Mouse (Mus musculus): ENCODE data around the gene Klk13. TPM values are rescaled to one million over a fixed set of nuclear protein-coding genes. Genes with fewer than 3 reads are reported as not detected.
"Not testable (repeated sequence)": the region's sequence is repeated elsewhere in the genome, so short reads cannot be mapped to it uniquely, and the experiment has no call there.

Klk13 gene
- 3.9 and 5.5 TPM in 2 replicates for polyA plus RNA-seq (2015; fragmentation: Nextera tagmentation; extraction: Ambion mirVana)

- peak within 1 kb of the TSS; percentile 13 for H3K4me3 ChIP-seq (ENCODE audit: low read length)
Measured at GRCm38 (mm10) chr7:43712267-43712666, at the start of gene Klk13. Gene Klk13, plus strand, starts transcription at chr7:43712567.

GRCm38 (mm10) chr7:43662804-43663203 is 49.6 kb upstream of the Klk13 start:
- Histone ChIP-seq H3K9me3 (ENCODE audit: control insufficient read depth, low read length) (no peaks in the 10 kb centered on the region), H3K27me3 (ENCODE audit: control insufficient read depth, insufficient read depth, low read depth, low read length) (no peaks in the 10 kb centered on the region), H3K27ac (ENCODE audit: low read length) (no peak overlapping the region), H3K36me3 (ENCODE audit: control insufficient read depth, insufficient read depth, low read length) (no peaks in the 10 kb centered on the region), H3K9ac (ENCODE audit: low read length) (no peak overlapping the region), H3K4me3 (ENCODE audit: low read length) (no peak overlapping the region), H3K4me1 (replicated peaks; ENCODE audit: control insufficient read depth, insufficient read depth, low read length) (no peaks in the 10 kb centered on the region), H3K4me2 (ENCODE audit: low read depth, low read length) (no peak overlapping the region)
- 96% methylated on average over 1 of the region's 1 CpGs for WGBS
- ATAC-seq (ENCODE audit: low read depth): no peak

More at GRCm38 (mm10) chr7:43712267-43712666, at the start of gene Klk13:
- Histone ChIP-seq H3K36me3 (ENCODE audit: control insufficient read depth, insufficient read depth, low read length) (no peaks in the 10 kb centered on the region), H3K4me2 (ENCODE audit: low read depth, low read length) (peak within 1 kb of the TSS; percentile 50), H3K27me3 (ENCODE audit: control insufficient read depth, insufficient read depth, low read depth, low read length) (no peaks in the 10 kb centered on the region), H3K9me3 (ENCODE audit: control insufficient read depth, low read length) (no peaks in the 10 kb centered on the region), H3K9ac (ENCODE audit: low read length) (peak within 1 kb of the TSS; percentile 23; the same call in 1 of the 2 replicates), H3K27ac (ENCODE audit: low read length) (peak within 1 kb of the TSS; percentile 80), H3K4me1 (replicated peaks; ENCODE audit: control insufficient read depth, insufficient read depth, low read length) (peaks cover 15% of the 10 kb centered on the region)
- 54% methylated on average over 4 of the region's 4 CpGs for WGBS
- ATAC-seq (ENCODE audit: low read depth): no peak

- WGBS: 75% methylated on average over 4 of the region's 4 CpGs
- H3K9ac ChIP-seq (ENCODE audit: low read length); H3K9me3 ChIP-seq (ENCODE audit: control insufficient read depth, low read length); H3K36me3 ChIP-seq (ENCODE audit: control insufficient read depth, insufficient read depth, low read length); H3K4me1 ChIP-seq (replicated peaks; ENCODE audit: control insufficient read depth, insufficient read depth, low read length); H3K4me2 ChIP-seq (ENCODE audit: low read depth, low read length); H3K4me3 ChIP-seq (ENCODE audit: low read length); ATAC-seq (ENCODE audit: low read depth); H3K27ac ChIP-seq (ENCODE audit: low read length); H3K27me3 ChIP-seq (ENCODE audit: control insufficient read depth, insufficient read depth, low read depth, low read length): not testable (repeated sequence)
Measured at GRCm38 (mm10) chr7:43667221-43667620, 45.1 kb upstream of the Klk13 start.

GRCm38 (mm10) chr7:43668582-43668981 is 43.8 kb upstream of the Klk13 start:
- H3K36me3 ChIP-seq (ENCODE audit: control insufficient read depth, insufficient read depth, low read length): no peaks in the 10 kb centered on the region
- H3K27me3 ChIP-seq (ENCODE audit: control insufficient read depth, insufficient read depth, low read depth, low read length): no peaks in the 10 kb centered on the region
- peaks cover 8% of the 10 kb centered on the region for H3K4me1 ChIP-seq (replicated peaks; ENCODE audit: control insufficient read depth, insufficient read depth, low read length)
- H3K9ac ChIP-seq (ENCODE audit: low read length): no peak overlapping the region
- H3K9me3 ChIP-seq (ENCODE audit: control insufficient read depth, low read length): no peaks in the 10 kb centered on the region
- no peak overlapping the region for H3K4me2 ChIP-seq (ENCODE audit: low read depth, low read length)
- no peak overlapping the region for H3K4me3 ChIP-seq (ENCODE audit: low read length)
- ATAC-seq (ENCODE audit: low read depth): no peak
- 11% methylated on average over 3 of the region's 3 CpGs for WGBS
- no peak overlapping the region for H3K27ac ChIP-seq (ENCODE audit: low read length)

GRCm38 (mm10) chr7:43671064-43671808 is 41.1 kb upstream of the Klk13 start:
- no peaks in the 10 kb centered on the region for H3K27me3 ChIP-seq (ENCODE audit: control insufficient read depth, insufficient read depth, low read depth, low read length)
- H3K36me3 ChIP-seq (ENCODE audit: control insufficient read depth, insufficient read depth, low read length): peaks cover 14% of the 10 kb centered on the region
- no peaks in the 10 kb centered on the region for H3K9me3 ChIP-seq (ENCODE audit: control insufficient read depth, low read length)
- H3K27ac ChIP-seq (ENCODE audit: low read length): peak overlapping the region; percentile 14; the same call in 1 of the 2 replicates
- peak overlapping the region; percentile 81 for H3K4me3 ChIP-seq (ENCODE audit: low read length)
- 68% methylated on average over 11 of the region's 11 CpGs for WGBS
- H3K4me2 ChIP-seq (ENCODE audit: low read depth, low read length): peak overlapping the region; percentile 71
- ATAC-seq (ENCODE audit: low read depth): no peak; the same call in 1 of the 2 replicates
- peak overlapping the region; percentile 40 for H3K9ac ChIP-seq (ENCODE audit: low read length)
- H3K4me1 ChIP-seq (replicated peaks; ENCODE audit: control insufficient read depth, insufficient read depth, low read length): peaks cover 8% of the 10 kb centered on the region

GRCm38 (mm10) chr7:43671809-43672580 is 40.4 kb upstream of the Klk13 start, which contains the start of gene Ctu1:
Gene Ctu1, plus strand, starts transcription at chr7:43672016.
- Histone ChIP-seq H3K27ac (ENCODE audit: low read length) (peak within 1 kb of the TSS; percentile 65), H3K36me3 (ENCODE audit: control insufficient read depth, insufficient read depth, low read length) (peaks cover 22% of the 10 kb centered on the region), H3K4me1 (replicated peaks; ENCODE audit: control insufficient read depth, insufficient read depth, low read length) (peaks cover 8% of the 10 kb centered on the region), H3K9me3 (ENCODE audit: control insufficient read depth, low read length) (peaks cover 3% of the 10 kb centered on the region; the same call in 1 of the 2 replicates), H3K9ac (ENCODE audit: low read length) (peak within 1 kb of the TSS; percentile 84), H3K4me3 (ENCODE audit: low read length) (peak within 1 kb of the TSS; percentile 81), H3K27me3 (ENCODE audit: control insufficient read depth, insufficient read depth, low read depth, low read length) (no peaks in the 10 kb centered on the region), H3K4me2 (ENCODE audit: low read depth, low read length) (peak within 1 kb of the TSS; percentile 71)
- WGBS: under 1% methylated on average over 26 of the region's 26 CpGs
- peak; percentile 98 for ATAC-seq (ENCODE audit: low read depth)

GRCm38 (mm10) chr7:43672581-43673260 is 39.6 kb upstream of the Klk13 start:
- Histone ChIP-seq H3K27ac (ENCODE audit: low read length) (peak overlapping the region; percentile 65), H3K4me2 (ENCODE audit: low read depth, low read length) (peak overlapping the region; percentile 71), H3K27me3 (ENCODE audit: control insufficient read depth, insufficient read depth, low read depth, low read length) (no peaks in the 10 kb centered on the region), H3K9me3 (ENCODE audit: control insufficient read depth, low read length) (peaks cover 3% of the 10 kb centered on the region; the same call in 1 of the 2 replicates), H3K4me3 (ENCODE audit: low read length) (peak overlapping the region; percentile 81), H3K4me1 (replicated peaks; ENCODE audit: control insufficient read depth, insufficient read depth, low read length) (peaks cover 8% of the 10 kb centered on the region), H3K36me3 (ENCODE audit: control insufficient read depth, insufficient read depth, low read length) (peaks cover 29% of the 10 kb centered on the region), H3K9ac (ENCODE audit: low read length) (peak overlapping the region; percentile 84)
- 8% methylated on average over 10 of the region's 10 CpGs for WGBS
- peak; percentile 5; the same call in 1 of the 2 replicates for ATAC-seq (ENCODE audit: low read depth)

GRCm38 (mm10) chr7:43675091-43675490 is 37.3 kb upstream of the Klk13 start:
- no peak for ATAC-seq (ENCODE audit: low read depth)
- Histone ChIP-seq H3K27me3 (ENCODE audit: control insufficient read depth, insufficient read depth, low read depth, low read length) (no peaks in the 10 kb centered on the region), H3K27ac (ENCODE audit: low read length) (no peak overlapping the region), H3K4me2 (ENCODE audit: low read depth, low read length) (no peak overlapping the region), H3K4me1 (replicated peaks; ENCODE audit: control insufficient read depth, insufficient read depth, low read length) (peaks cover 8% of the 10 kb centered on the region), H3K9ac (ENCODE audit: low read length) (no peak overlapping the region), H3K36me3 (ENCODE audit: control insufficient read depth, insufficient read depth, low read length) (peaks cover 36% of the 10 kb centered on the region), H3K9me3 (ENCODE audit: control insufficient read depth, low read length) (peaks cover 3% of the 10 kb centered on the region; the same call in 1 of the 2 replicates), H3K4me3 (ENCODE audit: low read length) (no peak overlapping the region)
- WGBS: 89% methylated on average over 32 of the region's 32 CpGs

Measured in lung, embryonic 16.5 days (tissue).